Mouse (Mus musculus) frontal cortex, adult (tissue): ENCODE results near the gene Gm20388.

Experiments used
- ATAC-seq: cut with Nextera tagmentation; 2 replicates; pipeline ENCODE4 v1.9.2; 2017; ENCODE audit warnings: mild to moderate bottlenecking, moderate library complexity, mixed read lengths; ENCODE audit not compliant: low TSS enrichment

Gm20388 gene

GRCm38 (mm10) chr8:119960531-119961104, 50.0 kb downstream of the Gm20388 start:
- ATAC-seq = peak; percentile 94

DNA sequence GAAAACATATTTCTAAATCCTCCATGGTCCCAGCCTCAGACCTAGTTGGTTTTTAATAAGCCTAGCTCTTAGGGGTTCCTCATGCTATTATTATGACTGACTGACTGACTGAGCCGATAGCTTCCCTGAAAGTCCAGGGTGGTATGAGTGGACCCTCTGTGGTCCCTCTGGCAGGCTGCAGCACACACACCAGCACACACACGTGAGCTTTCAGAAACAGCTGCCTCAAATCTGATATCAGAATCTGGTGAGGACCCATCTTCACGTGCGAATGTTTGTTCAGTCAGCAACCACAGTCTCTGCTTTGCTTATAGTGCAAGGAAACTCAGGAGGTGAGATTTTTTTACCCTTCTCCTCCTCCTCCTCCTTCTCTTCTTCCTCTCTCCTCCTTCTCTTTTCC, 54.2 kb downstream of the Gm20388 start:
- ATAC-seq = no peak

DNA sequence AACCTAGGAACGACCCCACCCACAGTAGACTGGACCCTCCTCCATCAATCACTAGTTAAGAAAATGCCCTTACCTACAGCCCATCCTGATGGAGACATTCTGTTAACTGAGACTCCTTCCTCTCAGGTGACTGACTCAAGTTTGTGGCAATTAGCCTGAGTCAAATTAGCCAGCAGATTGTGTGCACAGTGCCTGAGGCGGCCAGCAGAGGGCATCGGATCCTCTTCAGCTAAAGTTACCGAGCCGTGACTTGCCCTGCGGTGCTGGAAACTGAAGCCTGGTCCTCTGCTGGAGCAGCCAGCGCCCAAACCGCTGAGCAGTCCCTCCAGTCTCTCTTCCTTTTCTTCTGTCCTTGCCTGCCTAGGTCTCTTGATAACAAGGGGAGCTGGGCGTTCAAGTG, 56.8 kb downstream of the Gm20388 start:
- ATAC-seq = no peak

DNA sequence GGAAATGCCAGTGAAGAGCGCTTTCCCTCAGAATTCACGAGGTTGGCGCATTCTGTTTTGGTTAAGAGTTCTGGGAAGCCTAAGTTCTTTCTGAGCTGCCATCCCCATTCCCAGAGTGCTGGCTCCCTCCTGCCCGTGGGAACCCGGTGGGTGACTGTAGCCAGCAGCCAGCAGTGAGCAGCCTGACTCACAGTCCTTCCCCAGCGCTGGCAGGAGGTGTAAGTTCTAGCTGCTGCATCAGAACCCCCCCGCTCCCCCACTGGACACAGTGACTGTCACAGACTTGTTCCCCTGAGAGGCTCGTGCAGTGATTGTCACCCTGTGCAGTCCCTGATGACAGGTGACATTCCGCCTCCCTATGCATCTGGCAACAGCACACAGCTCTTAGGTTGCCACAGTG, 59.5 kb downstream of the Gm20388 start:
- ATAC-seq = peak; percentile 92; the same call in 1 of the 2 replicates

DNA sequence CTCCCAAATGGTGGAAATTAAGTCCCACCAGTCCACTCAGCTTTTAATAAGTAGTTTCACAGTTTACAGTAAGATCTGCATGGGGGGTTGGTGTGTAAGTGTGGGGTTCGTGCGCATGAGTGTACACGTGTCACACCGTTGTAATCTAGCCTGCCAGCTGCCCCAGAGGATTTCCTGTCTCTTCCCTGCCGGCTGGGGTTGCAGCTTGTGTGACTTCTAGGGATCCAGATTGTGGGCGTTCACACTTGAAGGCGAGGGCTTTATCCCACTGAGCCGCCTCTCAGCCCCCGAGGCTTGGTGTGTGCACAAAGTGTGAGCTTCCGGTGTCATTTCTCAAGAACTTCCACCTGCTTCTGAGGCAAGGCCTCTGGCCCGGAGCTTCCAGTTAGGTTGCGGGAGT, 61.9 kb downstream of the Gm20388 start:
- no peak for ATAC-seq

GRCm38 (mm10) chr8:119978770-119979381, 68.2 kb downstream of the Gm20388 start:
- no peak for ATAC-seq

DNA sequence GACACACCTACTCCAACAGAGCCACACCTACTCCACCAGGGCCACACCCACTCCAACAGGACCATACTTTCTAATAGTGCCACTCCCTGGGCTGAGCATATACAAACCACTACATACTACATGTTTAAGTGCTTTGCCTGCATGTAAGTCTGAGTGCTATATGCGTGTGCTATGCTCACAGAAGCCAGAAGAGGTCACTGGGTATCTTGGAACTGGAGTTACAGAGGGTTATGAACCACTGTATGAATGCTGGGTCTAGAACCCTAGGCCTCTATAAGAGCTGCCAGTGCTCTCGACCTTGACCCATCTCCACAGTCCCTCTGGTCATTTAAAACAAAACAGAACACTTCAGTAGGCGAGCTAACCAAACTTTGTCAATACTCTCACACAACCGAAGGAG, 70.6 kb downstream of the Gm20388 start:
- no peak for ATAC-seq

- no peak for ATAC-seq
These were observed 73.4 kb downstream of the Gm20388 start for GRCm38 (mm10) chr8:119984085-119984484.

GRCm38 (mm10) chr8:119986174-119986573, 75.5 kb downstream of the Gm20388 start:
- peak; percentile 20; the same call in 1 of the 2 replicates for ATAC-seq

DNA sequence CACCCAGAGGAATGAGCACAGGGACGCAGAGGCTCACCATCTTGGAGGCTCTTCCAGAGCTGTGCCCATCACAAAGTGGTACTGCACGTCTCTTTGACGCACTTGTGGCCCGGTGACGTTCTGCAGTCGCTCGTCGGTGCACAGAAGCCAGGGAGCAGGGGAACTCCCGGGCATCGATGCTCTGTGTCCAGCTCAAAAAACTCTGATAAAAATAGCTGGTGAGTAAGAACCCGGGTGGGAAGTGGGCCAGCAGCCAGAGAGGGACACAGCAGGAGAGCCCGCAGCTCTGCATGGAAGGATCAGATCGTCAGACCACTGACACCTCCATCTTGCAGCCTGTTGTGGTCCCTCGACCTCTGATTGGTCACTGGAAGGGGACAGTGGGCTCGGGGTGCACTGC, 77.4 kb downstream of the Gm20388 start:
- no peak for ATAC-seq

DNA sequence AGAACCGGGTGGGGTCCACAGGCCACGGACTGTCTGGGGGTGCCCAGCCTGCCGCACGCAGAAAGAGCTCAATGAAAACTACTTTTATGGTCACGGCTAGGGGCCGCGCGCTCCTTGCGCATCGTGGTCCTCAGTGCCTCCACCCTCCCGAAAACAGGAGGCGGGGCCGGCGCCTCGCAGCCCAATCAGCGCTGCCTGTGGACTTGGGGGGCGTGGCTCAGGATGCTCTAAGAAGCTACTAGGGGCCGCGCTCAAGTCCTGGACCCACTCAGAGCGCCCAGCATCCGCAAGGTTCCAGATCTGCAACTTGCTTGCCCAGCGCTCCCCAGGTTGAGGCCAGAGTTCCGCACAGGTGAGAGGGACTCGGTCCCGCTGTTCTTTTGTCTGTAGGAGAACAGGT, 81.6 kb downstream of the Gm20388 start, which contains the start of gene Crispld2:
Crispld2 (plus strand) TSS at position 190 of the 400 bp plus-strand sequence.
- ATAC-seq = peak; percentile 85

- ATAC-seq = no peak
These were observed 83.5 kb downstream of the Gm20388 start for GRCm38 (mm10) chr8:119994114-119994513.

DNA sequence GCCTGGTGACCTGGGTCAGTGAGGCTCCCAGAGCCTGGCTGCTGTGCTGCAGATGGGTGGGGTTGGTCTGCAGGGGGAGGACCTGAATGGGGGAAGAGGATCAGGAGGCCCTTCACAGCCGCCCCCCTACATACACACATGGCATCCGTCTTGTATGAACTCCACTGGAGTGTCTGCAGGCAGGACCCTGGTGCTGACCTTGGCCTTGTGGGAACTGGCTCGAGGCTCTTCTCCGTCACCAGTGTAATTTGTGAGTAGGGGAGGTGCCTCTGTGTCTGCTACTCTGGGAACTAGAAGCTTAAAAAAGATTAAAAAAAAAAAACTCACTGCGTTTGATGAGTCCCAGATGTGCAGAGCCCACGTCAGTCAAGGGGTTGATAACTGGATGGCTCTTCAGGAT, 83.9 kb downstream of the Gm20388 start:
- no peak for ATAC-seq

GRCm38 (mm10) chr8:119997266-119997665, 86.6 kb downstream of the Gm20388 start:
- no peak for ATAC-seq

DNA sequence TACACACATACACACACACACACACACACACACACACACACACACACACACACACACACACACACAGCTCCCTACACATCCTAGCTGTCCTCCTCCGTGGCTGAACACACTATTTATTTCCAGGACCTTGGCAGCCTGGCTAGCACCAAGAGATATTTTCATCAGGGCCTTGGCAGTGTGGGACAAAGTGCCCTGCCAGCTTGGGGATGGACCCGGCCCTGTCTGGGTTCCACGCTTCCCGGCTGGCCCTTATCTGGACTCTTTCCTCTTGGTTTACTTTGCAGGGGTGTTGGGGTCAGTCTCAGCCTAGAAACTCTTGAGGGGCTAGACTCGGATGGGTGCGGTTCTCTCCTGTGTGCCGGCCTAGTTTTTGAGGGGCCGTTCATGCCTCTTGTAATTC, 89.8 kb downstream of the Gm20388 start:
- ATAC-seq = no peak

DNA sequence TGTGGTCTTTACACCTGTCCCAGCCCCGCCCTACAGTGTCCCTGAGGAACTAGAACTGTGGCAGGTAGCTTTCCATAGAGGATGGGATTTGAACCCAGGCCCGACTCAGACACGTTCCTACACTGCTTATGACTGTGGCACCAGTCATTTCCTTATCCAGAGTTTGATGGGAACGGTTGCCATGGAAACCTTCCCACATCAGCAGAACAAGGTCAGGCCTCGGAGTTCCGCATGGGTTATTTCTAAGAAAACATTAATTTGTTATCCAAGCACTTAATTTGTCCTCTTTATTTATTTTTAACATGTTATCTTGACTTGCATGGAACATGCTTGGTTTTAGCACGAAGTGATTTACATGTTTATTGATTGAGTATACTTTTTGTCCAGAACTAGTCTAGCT, 91.1 kb downstream of the Gm20388 start:
- ATAC-seq = no peak

GRCm38 (mm10) chr8:120002348-120002747, 91.7 kb downstream of the Gm20388 start:
- ATAC-seq = no peak

DNA sequence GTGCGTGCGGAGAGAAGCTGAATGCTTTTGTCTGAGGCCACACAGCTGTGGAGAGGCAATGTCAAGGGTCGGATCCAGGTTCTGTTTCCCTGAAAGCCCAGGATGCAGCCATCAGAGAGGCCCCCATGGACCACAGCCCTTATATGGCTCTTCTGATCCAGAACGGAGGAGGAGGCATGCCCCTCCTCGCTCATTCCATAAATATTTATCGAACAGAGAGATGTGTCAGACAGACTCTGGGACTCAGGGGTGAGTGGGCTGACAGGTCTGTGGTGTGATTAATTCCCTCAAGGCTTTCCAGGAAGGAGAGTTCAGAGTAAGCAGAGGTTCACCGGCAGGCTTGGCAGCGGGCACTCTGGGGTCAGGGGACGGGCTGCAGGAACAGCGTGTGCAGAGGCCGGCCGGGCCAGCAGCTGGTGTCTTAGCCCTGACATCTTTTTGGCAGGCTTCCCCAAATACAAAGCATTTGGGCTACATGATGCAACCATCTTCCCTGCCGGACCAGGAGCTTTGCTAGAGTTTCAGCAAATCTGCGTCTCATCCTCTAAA, 93.6 kb downstream of the Gm20388 start:
- no peak for ATAC-seq

GRCm38 (mm10) chr8:120004705-120005381, 94.2 kb downstream of the Gm20388 start:
- ATAC-seq = no peak

DNA sequence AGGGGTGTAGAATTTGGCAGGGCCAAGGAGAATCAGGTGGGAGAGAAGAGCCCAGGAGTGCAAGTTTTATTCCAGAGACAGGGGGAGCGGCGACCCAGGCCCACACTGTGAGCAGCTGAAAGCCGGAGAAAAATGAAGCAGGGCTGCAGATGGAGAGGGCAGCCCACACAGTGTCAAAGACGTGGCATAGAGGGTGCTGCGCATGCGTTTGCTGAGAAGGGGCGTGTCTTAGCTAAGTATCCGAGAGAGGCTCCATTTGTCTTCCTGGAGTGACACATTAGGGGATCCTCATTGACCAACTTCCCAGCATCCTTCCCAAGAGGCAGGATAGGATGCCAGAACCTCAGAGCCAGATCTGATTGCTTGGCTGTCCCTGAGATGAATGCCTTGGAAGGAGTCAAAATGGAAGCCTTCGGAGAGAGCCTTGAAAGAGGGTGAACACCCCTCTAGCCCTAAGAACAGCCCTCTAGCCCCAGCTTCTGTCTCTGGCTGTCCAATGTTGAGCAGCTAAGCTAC, 96.1 kb downstream of the Gm20388 start:
- no peak for ATAC-seq

DNA sequence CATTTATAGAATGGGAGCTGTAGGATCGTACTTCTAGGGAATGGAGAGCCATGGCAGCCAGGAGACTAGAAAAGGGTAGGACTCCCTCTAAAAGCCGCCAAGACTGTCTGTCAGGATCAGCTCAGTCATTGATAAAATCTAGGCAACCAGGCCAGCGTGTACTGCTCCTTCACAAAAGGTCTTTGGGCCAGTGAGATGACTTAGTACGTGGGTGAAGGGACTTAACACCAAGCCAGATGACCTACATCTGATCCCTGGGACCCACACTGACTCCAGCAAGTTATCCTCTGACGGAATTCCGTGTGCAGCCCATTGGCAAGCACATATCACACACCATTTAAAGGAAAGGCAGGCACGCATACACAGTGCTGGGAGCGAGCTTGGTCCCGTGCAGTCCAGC, 96.5 kb downstream of the Gm20388 start:
- no peak for ATAC-seq

DNA sequence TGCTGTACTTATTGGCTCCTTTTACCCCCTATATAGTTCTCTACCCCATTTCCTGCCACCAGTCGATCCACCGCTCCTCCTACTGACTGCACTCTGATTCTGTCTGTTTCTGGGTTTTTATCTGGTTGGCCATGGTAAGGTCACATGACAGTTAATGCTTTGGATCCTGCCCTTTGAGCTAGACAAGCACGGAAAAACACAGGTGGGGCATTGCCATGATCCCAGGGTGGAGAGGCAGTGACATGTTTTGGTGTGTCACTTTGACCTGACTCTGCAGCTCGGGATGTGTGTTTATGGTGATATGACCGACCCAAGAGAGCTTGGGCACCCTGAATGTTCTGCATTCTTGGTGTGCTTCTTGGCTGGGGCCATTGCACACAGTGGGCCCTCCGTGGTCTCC, 98.6 kb downstream of the Gm20388 start:
- no peak for ATAC-seq

DNA sequence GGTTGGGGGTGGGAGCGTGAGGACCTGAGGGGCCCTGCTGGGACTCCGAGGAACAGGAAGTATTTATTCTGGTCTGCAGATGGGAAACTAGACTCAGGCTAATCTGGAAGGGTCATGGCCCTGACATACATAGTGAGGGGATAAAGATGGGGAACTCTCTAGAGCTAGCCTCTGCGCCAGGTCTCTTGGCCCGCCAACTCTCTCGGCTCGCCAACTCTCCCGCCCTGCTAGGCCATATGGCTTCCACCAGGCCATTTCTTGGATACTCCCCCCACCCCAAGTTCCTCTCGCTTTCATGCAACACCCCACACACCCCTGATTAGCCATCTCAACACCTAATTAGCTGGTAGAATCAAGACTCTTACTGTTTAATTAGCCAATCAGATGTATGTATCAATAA, 101.8 kb downstream of the Gm20388 start:
- no peak for ATAC-seq
